Mouse (Mus musculus) left cerebral cortex, postnatal 25 days (tissue): ENCODE measurements at regions not wholly inside any gene's neighbourhood (a gene's known extent, or its start where the extent isn't known, plus 50 kb on each side); places are given as distances from the start of the nearest gene placed in this dataset.
"Not testable (repeated sequence)": the region's sequence is repeated elsewhere in the genome, so short reads cannot be mapped to it uniquely, and the experiment has no call there.

Experiments used
- DNase-seq, 2 experiments: peaks; one replicate each; pipeline ENCODE4 v3.0.0; 2022; ENCODE audit warnings: low spot score in 2 of 2, mixed read lengths in 1 of 2
- intact Hi-C: fragments of 180-260 bp; cut with DNase I; formaldehyde crosslinking; loops from one replicate; pipeline ENCODE4 v1.15.1; 2025

GRCm38 (mm10) chr9:84461441-84461840 is 536.5 kb downstream of the Bckdhb start:
- intact Hi-C loops = no loop called here
- DNase-seq = no peak

GRCm38 (mm10) chr9:84466741-84467140 is 541.8 kb downstream of the Bckdhb start:
- DNase-seq = peak in 1 of 2 experiments; percentile 4
- intact Hi-C loops = no loop called here

- no peak for DNase-seq
- intact Hi-C loops = no loop called here
Observed at GRCm38 (mm10) chr9:84472696-84473095, 547.8 kb downstream of the Bckdhb start.

- intact Hi-C loops = no loop called here
- no peak for DNase-seq
Observed at GRCm38 (mm10) chr9:84475906-84476305, 551.0 kb downstream of the Bckdhb start.

GRCm38 (mm10) chr9:84499507-84499906 is 574.6 kb downstream of the Bckdhb start:
- intact Hi-C loops = no loop called here

GRCm38 (mm10) chr9:84502981-84503380 is 578.0 kb downstream of the Bckdhb start:
- intact Hi-C loops, DNase-seq: not testable (repeated sequence)

More at GRCm38 (mm10) chr9:84499507-84499906, 574.6 kb downstream of the Bckdhb start:
- no peak for DNase-seq

- DNase-seq = no peak
- intact Hi-C loops = no loop called here
Observed at GRCm38 (mm10) chr9:84517064-84517463, 592.1 kb downstream of the Bckdhb start.

- intact Hi-C loops = no loop called here
Observed at GRCm38 (mm10) chr9:84545431-84545830, 620.5 kb downstream of the Bckdhb start.

GRCm38 (mm10) chr9:84548012-84548660 is 623.2 kb downstream of the Bckdhb start:
- DNase-seq = no peak
- intact Hi-C loops = no loop called here

More at GRCm38 (mm10) chr9:84545431-84545830, 620.5 kb downstream of the Bckdhb start:
- DNase-seq = no peak

GRCm38 (mm10) chr9:84555237-84555636 is 630.3 kb downstream of the Bckdhb start:
- no peak for DNase-seq

GRCm38 (mm10) chr9:84556261-84556844 is 631.4 kb downstream of the Bckdhb start:
- no peak for DNase-seq
- intact Hi-C loops = no loop called here

More at GRCm38 (mm10) chr9:84555237-84555636, 630.3 kb downstream of the Bckdhb start:
- intact Hi-C loops = no loop called here

- DNase-seq = no peak
- intact Hi-C loops = no loop called here
Observed at GRCm38 (mm10) chr9:84558346-84558745, 633.4 kb downstream of the Bckdhb start.

- DNase-seq = peak in 1 of 2 experiments; percentile 3
- intact Hi-C loops = no loop called here
Observed at GRCm38 (mm10) chr9:84569533-84569932, 644.6 kb downstream of the Bckdhb start.

GRCm38 (mm10) chr9:84577781-84578180 is 652.8 kb downstream of the Bckdhb start:
- intact Hi-C loops = no loop called here
- DNase-seq = no peak

- no peak for DNase-seq
- intact Hi-C loops = no loop called here
Observed at GRCm38 (mm10) chr9:84587791-84588190, 662.8 kb downstream of the Bckdhb start.

GRCm38 (mm10) chr9:84594724-84595123 is 669.8 kb downstream of the Bckdhb start:
- intact Hi-C loops = no loop called here

More at GRCm38 (mm10) chr9:84594724-84595123, 669.8 kb downstream of the Bckdhb start:
- DNase-seq = no peak
